Mouse (Mus musculus): ENCODE data around the gene Hbs1l.

Hbs1l gene

DNA sequence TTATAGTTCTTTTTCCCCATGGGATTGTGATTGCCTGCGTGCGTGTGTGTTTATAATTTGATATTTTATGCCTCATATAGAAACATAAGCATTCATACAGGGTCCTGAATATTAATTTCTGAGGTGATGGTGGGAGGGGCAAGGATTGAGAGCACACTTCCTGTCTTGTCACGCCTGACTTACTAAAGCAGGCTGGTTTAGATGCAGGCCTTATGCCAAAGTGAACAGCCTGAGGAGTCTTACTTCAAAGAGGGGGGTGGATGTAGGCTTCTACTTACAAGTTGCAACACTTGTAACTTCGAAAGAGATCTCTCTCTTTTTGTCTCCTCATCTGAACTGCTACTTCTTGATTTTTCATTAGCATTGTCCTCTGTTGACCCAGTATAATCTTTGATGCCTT is 18.0 kb downstream of the Hbs1l start:
- DNase-seq = no peak

DNA sequence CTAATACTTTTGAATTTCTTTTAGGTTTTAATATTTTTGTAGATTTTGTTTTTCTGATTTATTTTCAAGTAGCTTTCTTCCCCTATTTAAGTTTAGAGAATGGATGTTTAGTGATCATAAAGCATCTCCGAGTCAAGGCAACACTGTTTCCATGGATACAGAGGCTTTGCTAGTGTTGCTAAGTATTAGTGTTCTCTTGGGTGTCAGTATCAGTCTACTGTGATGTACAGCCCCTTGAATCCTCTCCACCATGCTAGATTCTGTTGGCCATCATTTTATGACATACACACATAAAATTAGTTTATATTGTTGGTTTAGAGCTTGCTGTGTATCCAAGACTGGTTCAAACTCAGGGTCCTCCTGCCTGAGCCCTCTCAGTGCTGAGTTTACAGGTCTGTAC is 20.3 kb downstream of the Hbs1l start:
- DNase-seq = no peak

DNA sequence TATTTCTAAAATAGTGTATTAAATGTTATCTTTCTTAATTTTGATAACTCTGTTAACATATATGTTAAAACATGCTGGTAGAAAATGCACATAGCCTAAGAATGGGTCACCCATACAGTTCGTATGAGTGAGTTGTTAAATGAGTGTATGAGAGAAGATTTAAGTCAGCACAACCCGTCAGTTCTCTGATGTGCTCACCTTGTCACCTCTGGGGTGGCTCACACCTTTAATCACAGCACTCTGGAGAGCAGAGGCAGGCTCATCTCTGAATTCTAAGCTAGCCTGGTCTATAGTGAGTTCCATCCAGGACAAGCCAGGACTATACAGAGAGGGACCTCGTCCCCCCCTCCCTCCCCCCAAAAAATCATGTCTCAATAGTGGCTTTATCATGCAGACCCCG is 22.5 kb downstream of the Hbs1l start:
- no peak for DNase-seq

DNA sequence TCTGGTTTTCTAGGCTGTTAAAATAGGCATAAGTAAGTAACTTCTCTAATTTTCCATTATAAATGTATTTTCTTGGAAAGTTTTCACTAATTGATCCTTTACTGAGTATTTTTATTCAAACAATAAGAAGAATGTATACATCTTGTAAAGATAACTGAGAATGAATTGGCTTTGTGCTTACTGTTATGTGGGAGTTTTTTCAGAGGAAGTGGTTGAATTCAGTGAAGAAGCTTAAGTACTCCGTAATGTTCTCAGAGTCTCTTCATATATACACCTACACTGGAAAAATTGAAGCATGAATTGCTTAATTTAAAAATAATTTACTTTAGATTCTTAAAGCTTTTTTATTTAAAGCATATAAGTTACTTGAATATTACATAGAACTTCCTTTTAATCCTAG is 23.2 kb downstream of the Hbs1l start:
- DNase-seq = no peak

DNA sequence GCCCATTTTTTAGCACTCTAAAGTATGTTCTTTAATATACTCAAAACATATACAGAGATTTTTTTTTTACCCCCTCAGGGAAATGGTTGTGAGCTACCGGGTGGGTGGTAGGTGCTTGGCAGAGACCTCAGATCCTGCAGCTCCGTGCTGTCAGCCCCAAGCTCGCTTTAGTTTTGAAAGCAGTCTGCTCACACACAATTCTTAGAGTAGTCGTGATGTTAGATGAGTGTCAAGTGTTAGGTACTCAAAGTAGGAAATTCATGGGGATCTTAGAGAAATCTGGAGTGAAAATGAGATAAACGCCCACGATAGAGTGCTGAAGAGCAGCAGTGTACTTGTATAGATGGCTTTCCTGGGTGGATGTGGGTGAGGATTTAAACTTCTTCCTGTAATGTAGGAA is 24.8 kb downstream of the Hbs1l start:
- no peak for DNase-seq

DNA sequence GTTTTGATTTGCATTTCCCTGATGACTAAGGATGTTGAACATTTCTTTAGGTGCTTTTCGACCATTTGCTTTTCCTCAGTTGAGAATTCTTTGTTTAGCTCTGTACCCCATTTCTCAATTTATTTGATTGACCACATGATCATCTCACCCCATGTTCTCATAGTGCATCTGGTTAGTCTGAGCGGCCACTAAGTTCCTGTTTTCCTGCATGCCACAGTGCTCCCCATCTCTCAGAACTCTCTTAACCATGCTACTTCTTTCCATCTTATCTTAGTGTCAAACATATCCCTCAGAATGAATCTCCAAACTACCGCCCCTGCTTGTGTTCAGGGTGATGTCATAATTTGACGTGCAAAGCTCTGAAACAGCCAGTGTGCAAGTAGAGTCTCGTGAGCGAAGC is 30.6 kb downstream of the Hbs1l start:
- no peak for DNase-seq

DNA sequence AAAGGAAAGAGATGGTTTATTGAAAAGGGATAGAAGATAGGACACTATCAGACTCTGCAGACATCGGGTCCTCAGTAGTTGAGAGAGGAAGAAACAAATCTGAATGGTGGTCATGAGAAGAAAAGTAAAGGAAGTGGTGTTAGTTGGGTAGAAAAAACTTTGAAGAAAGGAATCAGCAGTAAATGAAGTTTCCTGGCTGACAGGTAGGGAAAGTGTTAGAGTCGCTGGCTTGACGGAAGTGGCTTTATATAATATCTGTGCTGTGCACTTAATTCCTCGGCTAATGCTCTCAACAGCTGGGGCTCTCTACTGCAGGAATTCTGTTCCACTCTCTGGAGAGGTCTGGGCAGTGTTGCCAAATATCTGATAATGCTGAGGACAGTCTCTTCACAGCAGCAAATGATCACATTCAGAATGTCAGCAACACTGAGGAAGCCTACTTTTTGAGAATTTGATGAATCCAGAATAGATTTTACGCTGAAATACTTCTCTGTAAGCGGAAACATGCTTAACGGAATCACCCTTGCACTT is 31.9 kb downstream of the Hbs1l start:
- peak; percentile 10 for DNase-seq

DNA sequence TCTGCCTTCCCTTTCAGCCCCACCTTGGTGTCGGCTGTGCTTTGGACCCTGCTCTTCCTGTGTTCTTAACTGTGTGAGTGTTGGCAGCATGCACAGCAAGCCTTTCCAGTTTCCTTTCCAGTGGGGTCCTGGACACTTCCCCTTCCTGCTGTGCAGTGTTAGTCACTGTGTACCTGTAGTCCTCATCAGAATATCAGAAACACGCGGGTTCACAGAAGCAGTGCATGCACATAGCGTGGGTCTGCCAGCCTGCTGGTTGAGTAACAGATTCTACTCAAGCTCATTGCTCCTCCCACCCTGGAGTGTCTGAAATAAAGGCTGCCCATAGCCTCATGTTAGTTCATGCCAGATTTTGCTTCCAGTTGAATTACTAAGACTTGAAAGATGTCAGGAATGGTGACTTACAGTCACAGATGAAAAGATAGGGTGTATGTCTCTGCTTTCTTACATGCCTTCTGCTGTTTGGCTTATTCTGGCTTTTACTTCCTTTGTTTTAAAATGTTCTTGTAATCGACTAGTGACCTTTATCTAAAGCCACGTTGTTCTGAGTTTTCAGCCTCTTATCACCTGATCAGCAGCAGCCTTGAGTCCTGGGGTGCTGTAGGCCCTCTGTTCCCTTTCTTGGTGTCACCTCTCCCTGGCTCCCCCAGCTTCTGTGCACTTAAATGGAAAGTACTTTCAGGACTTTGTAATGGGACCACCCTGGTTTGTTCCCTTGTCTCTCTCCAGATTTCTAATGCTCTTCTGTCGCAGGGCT is 38.7 kb downstream of the Hbs1l start:
- no peak for DNase-seq

DNA sequence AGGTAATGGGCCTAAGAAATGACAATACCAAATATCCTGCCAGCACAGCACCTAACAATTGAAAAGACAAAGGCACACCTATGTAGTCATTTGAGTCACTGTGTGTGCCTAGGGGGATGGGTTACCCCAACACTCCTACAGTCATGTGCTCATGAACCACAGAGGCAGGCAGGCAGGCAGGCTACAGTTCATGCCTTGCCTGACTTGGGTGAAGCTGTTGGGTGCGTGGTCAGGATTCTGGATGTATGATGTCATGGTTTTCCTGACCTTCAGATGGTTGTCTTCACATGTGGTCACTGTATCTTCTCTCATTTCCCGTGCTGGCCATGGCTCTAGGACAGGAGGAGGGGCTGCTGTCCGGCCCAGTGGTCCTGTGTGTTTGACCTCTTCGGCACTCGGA is 39.8 kb downstream of the Hbs1l start:
- DNase-seq = no peak

DNA sequence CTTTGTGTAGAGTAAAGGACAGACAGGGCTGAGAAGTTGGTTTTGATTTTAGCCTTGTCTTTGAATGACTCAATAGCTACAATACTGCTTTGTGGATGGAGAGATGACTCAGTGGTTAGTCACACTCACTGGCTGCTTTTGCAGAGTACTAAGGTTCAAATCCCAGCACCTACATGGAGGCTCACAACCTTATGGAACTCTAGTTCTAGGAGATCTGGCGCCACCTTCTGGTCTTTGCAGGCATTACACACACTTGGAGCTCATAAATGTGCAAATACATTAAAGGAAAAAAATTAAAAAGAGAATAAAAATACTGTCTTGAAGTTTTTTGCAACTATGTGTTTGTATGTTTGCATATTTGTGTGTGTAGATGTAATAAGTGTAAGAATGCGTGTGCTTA is 41.4 kb downstream of the Hbs1l start:
- peak; percentile 29 for DNase-seq

DNA sequence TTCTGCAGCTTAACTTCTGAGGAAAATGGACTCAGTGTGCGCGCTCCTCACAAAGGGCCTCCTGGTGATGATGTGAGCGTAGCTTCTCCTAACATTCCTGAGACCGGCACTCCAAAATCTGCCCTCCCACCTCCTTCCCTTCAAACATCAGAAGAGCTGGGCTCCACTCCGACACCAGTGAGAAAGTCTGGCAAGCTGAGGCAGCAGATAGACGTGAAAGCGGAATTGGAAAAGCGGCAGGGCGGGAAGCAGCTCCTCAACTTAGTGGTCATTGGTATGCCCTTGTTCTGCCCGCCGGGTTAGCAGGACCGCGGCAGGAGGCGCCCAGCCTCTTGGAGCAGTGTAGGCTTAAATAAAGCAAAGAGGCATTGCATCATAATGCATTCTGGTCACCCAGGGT is 45.9 kb downstream of the Hbs1l start:
- no peak for DNase-seq

DNA sequence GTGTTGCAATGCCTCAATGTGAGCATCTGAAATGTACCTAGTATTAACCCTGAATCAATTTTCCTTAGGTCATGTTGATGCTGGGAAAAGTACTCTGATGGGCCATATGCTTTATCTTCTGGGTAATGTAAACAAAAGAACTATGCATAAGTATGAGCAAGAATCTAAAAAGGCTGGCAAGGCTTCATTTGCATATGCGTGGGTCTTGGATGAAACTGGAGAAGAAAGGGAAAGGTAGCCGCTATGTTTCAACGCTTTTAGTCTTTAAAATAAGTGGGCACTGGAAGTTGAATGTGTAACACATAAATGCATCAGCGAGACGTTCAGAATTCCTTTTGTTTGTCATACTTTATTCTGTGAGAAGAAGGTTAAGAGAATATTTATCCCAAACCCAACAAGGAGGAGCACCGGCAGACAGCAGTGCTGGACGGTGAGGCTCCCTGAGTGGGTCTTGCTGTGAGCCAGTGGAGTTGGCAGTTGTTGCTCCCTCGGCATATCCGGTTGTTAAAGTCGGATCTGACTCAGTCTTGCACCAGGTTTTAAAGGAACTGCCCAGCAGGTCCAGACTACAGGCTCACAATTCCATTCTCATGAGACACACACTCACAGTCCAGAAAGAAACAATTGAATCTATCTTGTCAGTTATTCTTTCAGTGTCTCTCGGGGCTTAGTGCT is 46.7 kb downstream of the Hbs1l start:
- DNase-seq = no peak

DNA sequence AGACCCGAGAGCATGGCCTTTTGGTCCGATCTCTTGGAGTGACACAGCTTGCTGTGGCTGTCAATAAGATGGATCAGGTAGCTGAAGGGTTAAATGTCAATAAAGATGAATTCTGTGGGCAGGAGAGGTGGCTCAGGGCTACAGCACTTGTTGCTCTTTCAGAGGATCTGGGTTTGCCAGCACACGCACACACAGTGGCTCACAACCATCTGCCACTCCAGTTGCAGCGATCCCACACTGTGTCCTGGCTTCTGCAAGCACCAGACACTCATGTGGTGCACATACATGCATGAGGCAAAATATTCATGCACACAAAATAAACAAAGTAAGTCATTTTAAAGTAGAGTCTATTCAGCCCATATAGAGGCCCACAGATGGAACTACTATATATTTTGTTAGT is 51.6 kb downstream of the Hbs1l start:
- no peak for DNase-seq

DNA sequence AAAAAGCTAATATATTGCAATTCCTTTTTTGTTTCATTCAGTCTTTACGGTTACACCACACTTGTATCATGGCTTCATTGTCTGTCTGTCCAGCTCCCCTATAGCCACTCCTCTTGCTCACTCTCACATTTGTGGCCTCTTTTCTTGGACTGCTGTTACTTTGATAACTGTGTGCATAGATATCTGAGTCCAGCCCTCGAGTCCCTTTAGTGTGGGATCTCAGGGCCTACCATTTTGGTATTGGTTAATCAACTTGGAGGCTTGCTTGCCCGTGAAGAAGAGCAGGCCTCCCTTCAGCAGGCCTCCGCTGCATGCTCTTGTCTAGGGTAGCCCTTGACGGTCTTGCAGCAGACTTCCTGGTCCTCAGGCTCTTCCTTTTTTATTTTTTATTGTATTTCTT is 53.7 kb downstream of the Hbs1l start:
- DNase-seq = no peak

DNA sequence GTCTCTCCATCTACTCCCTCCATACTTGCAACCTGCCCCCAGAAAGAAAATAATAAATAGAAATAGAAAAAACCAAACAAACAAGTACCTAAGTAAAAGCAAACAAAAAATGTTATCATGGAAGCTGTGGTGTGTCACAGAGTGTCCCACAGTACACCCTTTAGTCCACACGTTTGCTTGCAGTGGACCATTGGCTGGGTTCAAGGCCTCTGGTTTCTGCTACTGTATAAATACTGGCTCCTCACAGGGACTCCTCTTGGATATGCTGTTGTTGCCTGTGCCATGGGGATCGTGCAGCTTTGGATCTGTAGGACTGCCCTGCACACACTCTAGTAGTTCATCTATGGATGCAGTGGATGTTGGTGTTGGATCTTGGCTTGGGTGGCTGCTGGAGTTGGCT is 54.2 kb downstream of the Hbs1l start:
- DNase-seq = no peak

DNA sequence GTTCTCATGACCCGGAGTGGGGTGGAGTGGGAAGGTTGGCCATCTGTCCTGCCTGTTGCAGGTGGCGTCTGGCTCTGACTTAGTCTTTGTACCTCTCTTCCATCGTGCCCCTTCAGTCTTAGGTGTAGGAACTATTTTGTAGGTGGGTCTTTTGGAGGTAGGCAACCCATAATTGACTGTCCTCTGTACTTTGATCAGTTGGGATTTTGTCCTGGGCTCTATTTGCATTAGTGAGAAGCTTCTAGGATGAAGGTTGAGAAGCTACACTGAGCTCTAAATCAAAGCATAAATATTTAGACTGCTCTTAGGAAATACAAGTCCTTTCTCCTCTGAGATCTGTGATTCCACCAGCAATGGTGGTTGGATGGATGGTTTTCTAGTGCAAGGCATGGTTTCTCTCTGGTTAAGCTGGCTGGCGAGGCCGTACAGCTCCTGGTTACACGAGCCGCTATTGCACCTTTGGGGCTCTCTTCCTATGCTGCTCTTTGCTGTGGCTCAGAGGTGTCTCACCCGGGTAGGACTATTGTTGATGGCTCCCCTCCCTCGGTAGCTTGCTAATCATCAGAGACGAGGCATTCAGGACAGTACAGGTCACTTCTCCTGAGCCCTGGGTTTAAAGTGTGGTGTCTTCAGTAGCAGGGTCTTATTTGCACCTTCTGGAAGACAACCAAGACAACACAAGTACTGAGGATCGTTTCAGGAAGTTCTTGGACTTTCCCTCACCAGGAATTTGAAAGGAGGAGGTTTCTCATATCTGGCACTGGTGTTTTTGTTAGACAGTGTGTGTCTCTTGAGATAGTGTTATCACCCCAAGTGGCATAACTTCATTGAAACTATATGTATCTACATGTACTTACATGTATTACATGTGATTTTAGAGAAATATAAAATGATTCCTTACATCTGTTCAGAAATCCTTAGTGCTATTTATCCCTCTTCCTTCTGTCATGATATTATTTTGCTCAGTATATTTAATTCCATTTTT is 55.0 kb downstream of the Hbs1l start:
- no peak for DNase-seq

DNA sequence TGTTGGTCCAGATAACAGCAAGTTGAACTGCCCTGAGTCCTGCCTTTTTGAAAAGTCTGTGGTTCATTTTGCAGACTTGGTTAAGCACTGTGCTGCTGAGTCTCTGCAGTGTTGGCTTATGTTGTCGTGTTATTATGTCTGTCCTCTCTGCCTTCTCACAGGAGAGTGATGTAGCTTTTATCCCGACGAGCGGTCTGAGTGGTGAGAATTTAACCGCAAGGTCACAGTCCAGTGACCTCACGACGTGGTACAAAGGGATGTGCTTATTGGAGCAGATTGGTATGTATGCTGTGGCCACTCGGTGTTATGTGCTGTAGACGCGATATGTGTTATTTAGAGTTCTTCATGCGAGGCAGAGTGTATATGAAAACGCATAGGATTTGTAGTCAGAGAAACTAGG is 56.0 kb downstream of the Hbs1l start:
- no peak for DNase-seq

DNA sequence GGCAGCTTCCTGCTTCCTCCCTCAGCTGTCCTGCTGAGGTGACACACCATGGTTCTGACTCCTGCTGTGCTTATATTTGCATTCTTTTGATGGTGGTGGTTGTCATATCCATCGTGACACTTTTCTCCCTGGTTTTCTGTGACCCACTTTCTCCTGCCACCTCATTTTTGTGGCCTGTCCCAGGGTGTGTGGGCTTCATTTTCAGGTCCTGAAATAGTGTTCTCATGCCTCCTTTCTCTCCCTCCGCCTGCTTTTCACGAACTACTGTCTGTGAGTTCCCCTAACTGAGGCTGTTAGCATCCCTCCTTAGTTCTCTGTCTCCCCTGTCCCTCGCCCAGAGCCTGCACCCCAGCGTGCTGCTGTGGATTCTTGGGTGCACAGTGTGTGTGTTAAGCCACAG is 58.1 kb downstream of the Hbs1l start:
- no peak for DNase-seq

DNA sequence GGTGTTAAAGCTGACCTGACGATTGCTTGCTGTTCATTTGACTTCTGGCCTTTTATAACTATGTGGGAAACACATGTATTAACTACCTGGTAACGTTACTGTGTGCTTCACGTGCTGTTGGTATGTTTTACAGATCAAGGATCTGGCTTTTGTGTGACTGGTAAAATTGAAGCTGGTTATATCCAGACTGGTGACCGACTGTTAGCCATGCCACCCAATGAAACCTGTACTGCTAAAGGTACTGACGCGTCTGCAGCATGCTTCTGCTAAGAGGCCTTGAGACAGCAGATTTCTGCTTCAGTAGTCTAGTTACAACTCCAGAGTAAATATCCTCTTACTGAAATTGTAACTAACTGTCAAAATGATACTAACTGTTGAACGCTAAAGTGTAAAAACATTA is 58.7 kb downstream of the Hbs1l start:
- DNase-seq = no peak

DNA sequence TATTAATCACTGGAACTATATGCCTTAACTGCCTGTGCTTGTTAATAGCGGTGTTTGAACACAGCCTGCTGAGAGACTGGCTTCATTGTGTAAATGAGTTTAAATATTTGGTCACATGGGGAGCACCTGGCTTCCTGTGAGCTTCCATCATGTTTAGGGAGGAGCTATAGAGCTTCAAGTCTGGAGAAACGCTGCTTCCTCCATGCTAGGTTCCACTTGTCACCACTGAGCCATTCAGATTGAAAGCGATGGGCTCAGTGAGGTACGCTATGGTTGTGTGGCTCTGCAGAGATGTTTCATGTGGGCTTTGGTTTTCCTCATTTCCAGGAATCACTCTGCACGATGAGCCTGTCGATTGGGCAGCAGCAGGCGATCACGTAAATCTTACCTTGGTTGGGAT is 62.2 kb downstream of the Hbs1l start:
- DNase-seq = no peak

DNA sequence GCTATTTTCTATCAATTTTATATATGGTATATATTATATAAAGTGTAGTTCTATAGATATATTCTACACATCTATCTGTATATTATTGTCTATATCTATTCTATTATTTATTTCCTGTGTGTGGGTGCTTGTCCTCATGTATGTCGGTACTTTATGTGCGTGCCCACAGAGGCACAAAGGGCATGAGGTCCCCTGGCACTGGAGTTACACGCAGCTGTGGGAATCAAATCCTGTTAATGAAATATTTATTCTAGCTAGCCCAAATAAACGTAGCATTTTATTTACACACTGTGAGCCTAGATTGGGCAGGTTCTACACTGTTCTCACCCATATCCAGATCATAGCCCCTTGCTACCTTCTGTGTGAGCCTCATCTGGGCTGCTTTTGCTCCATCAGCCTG is 63.3 kb downstream of the Hbs1l start:
- DNase-seq = no peak

DNA sequence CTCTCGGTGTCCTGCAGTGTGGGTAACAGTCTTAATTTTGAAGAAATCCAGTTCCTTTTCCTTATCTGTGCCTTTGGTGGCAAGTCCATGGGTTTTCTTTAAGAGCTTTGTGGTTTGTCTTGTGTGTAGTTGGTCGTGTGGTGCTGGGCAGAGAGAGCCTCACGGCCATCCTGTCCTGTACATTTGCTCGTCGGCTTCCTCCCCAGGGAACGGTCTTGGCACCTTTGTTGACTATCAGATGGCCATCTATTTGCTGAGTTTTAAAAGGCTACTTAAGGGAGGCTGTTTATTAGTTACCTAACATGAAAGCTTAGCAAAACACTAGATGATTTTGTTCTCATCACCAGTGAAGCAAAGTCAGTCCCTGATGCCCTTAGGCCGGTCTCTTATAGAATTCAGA is 66.1 kb downstream of the Hbs1l start:
- DNase-seq = no peak

DNA sequence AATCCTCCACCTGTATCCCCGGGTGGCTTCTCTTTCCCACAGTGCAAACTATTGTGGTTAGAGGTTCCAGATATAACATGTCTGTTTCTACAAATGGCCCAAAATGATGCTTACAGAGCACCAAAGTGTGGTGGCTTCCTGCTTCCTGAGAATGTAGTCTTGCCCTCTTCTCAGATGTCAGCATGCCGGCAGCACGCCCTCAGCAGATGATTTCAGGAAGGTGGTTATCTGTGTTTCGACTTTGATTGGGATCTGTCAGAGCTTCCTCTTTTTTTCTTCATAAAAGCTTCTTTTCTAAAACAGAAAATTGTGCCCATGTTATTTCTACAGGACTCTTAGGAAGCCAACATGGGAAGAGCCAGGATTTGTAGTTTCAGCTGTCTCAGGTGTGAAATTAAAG is 67.5 kb downstream of the Hbs1l start:
- DNase-seq = no peak

DNA sequence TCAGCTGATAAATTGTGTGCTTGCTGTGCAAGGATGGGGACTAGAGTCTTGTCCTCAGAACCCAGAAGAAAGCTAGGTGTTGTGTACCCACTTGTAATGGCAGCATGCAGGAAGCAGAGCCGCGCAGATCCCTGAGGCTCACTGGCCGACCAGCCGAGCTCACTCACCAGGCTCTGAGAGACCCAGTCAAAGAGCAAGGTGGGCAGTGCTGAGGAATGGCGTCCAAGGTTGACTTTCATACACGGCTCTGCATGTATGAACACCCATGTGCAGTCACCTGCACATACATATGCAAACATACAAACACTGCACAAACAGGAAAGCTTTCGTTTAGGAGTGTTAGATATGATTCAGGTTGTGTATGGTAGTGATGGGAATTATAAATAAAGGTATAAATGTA is 69.2 kb downstream of the Hbs1l start:
- no peak for DNase-seq

Measured in lung, postnatal 10 days (tissue).